Mouse (Mus musculus): Measurements from ENCODE around the gene Lin7c. TPM values are rescaled to one million over a fixed set of nuclear protein-coding genes. Genes with fewer than 3 reads are reported as not detected.

Gene Lin7c
- polyA plus RNA-seq, 1 experiment from 2014 or later, result 210 TPM

GRCm38 (mm10) chr2:109918592-109919262 lies 28.1 kb downstream of the Lin7c start:
- ATAC-seq (replicated peaks), result 0 out of 2 replicates have a peak, but pooled peaks have one; percentile 2
- Histone ChIP-seq H3K4me3 (peak overlapping the region; percentile 96), H3K27me3 (replicated peaks) (no peaks in the 10 kb centered on the region), H3K4me2 (peak overlapping the region; percentile 81), H3K36me3 (replicated peaks) (no peaks in the 10 kb centered on the region), H3K27ac (0 out of 2 replicates have a peak overlapping the region, but pooled peaks have one; percentile 95), H3K9ac (peak overlapping the region; percentile 87), H3K4me1 (peaks cover 25% of the 10 kb centered on the region), H3K9me3 (no peaks in the 10 kb centered on the region)
- 7% methylated on average over 22 of the region's 22 CpGs for WGBS

GRCm38 (mm10) chr2:109920471-109920870 lies 29.8 kb downstream of the Lin7c start:
- no peak for ATAC-seq (replicated peaks)
- H3K27me3 ChIP-seq (replicated peaks), result no peaks in the 10 kb centered on the region
- no peaks in the 10 kb centered on the region for H3K9me3 ChIP-seq
- no peak overlapping the region for H3K4me3 ChIP-seq
- peaks cover 25% of the 10 kb centered on the region for H3K4me1 ChIP-seq
- no peak overlapping the region for H3K27ac ChIP-seq
- H3K4me2 ChIP-seq, result peak overlapping the region; percentile 81
- H3K36me3 ChIP-seq (replicated peaks), result no peaks in the 10 kb centered on the region
- H3K9ac ChIP-seq, result no peak overlapping the region
- WGBS, result 71% methylated on average over 7 of the region's 7 CpGs

- no peak overlapping the region for H3K9ac ChIP-seq
- 69% methylated on average over 8 of the region's 8 CpGs for whole genome bisulfite sequencing
- no peak overlapping the region for H3K4me3 ChIP-seq
- H3K27me3 ChIP-seq (replicated peaks), result no peaks in the 10 kb centered on the region
- peaks cover 25% of the 10 kb centered on the region for H3K4me1 ChIP-seq
- H3K36me3 ChIP-seq (replicated peaks), result no peaks in the 10 kb centered on the region
- H3K9me3 ChIP-seq, result no peaks in the 10 kb centered on the region
- no peak overlapping the region for H3K27ac ChIP-seq
- H3K4me2 ChIP-seq, result no peak overlapping the region
- no peak for ATAC-seq (replicated peaks)
These were observed 30.8 kb downstream of the Lin7c start for GRCm38 (mm10) chr2:109921298-109922035.

GRCm38 (mm10) chr2:109922306-109922705 lies 31.7 kb downstream of the Lin7c start:
- Histone ChIP-seq H3K9ac (no peak overlapping the region), H3K27ac (no peak overlapping the region), H3K4me3 (no peak overlapping the region), H3K27me3 (replicated peaks) (no peaks in the 10 kb centered on the region), H3K36me3 (replicated peaks) (no peaks in the 10 kb centered on the region), H3K9me3 (no peaks in the 10 kb centered on the region), H3K4me1 (peaks cover 25% of the 10 kb centered on the region), H3K4me2 (no peak overlapping the region)
- no peak for ATAC-seq (replicated peaks)
- WGBS, result 90% methylated on average over 3 of the region's 3 CpGs

GRCm38 (mm10) chr2:109923031-109923430 lies 32.4 kb downstream of the Lin7c start:
- Histone ChIP-seq H3K4me2 (no peak overlapping the region), H3K9ac (no peak overlapping the region), H3K36me3 (replicated peaks) (no peaks in the 10 kb centered on the region), H3K27me3 (replicated peaks) (no peaks in the 10 kb centered on the region), H3K4me1 (peaks cover 25% of the 10 kb centered on the region), H3K4me3 (no peak overlapping the region), H3K9me3 (no peaks in the 10 kb centered on the region), H3K27ac (no peak overlapping the region)
- no peak for ATAC-seq (replicated peaks)
- WGBS, result 66% methylated on average over 3 of the region's 3 CpGs

GRCm38 (mm10) chr2:109923945-109924344 lies 33.3 kb downstream of the Lin7c start:
- no peak for ATAC-seq (replicated peaks)
- Histone ChIP-seq H3K4me1 (peaks cover 18% of the 10 kb centered on the region), H3K4me3 (no peak overlapping the region), H3K27me3 (replicated peaks) (no peaks in the 10 kb centered on the region), H3K36me3 (replicated peaks) (no peaks in the 10 kb centered on the region), H3K9me3 (no peaks in the 10 kb centered on the region), H3K27ac (no peak overlapping the region), H3K9ac (no peak overlapping the region), H3K4me2 (no peak overlapping the region)
- WGBS, result 77% methylated on average over 3 of the region's 3 CpGs

- H3K27ac ChIP-seq, result no peak overlapping the region
- no peaks in the 10 kb centered on the region for H3K4me1 ChIP-seq
- no peaks in the 10 kb centered on the region for H3K9me3 ChIP-seq
- H3K4me3 ChIP-seq, result no peak overlapping the region
- WGBS, result 93% methylated on average over 4 of the region's 4 CpGs
- H3K4me2 ChIP-seq, result no peak overlapping the region
- H3K36me3 ChIP-seq (replicated peaks), result no peaks in the 10 kb centered on the region
- no peak for ATAC-seq (replicated peaks)
- H3K27me3 ChIP-seq (replicated peaks), result no peaks in the 10 kb centered on the region
- H3K9ac ChIP-seq, result no peak overlapping the region
These were observed 36.3 kb downstream of the Lin7c start for GRCm38 (mm10) chr2:109926984-109927383.

- H3K9me3 ChIP-seq, result no peaks in the 10 kb centered on the region
- H3K4me1 ChIP-seq, result no peaks in the 10 kb centered on the region; the same call in 1 of the 2 replicates
- H3K36me3 ChIP-seq (replicated peaks), result no peaks in the 10 kb centered on the region
- H3K27ac ChIP-seq, result no peak overlapping the region
- no peak overlapping the region for H3K4me2 ChIP-seq
- 93% methylated on average over 7 of the region's 7 CpGs for WGBS
- no peaks in the 10 kb centered on the region for H3K27me3 ChIP-seq (replicated peaks)
- no peak for ATAC-seq (replicated peaks)
- no peak overlapping the region for H3K9ac ChIP-seq
- H3K4me3 ChIP-seq, result no peak overlapping the region
These were observed 36.8 kb downstream of the Lin7c start for GRCm38 (mm10) chr2:109927446-109927845.

- no peak overlapping the region for H3K9ac ChIP-seq
- H3K27ac ChIP-seq, result no peak overlapping the region
- H3K4me3 ChIP-seq, result no peak overlapping the region
- no peaks in the 10 kb centered on the region; the same call in 1 of the 2 replicates for H3K4me1 ChIP-seq
- H3K27me3 ChIP-seq (replicated peaks), result no peaks in the 10 kb centered on the region
- no peaks in the 10 kb centered on the region for H3K36me3 ChIP-seq (replicated peaks)
- no peak for ATAC-seq (replicated peaks)
- no peak overlapping the region for H3K4me2 ChIP-seq
- H3K9me3 ChIP-seq, result no peaks in the 10 kb centered on the region
These were observed 37.2 kb downstream of the Lin7c start for GRCm38 (mm10) chr2:109927876-109928275.

GRCm38 (mm10) chr2:109928791-109929190 lies 38.1 kb downstream of the Lin7c start:
- Histone ChIP-seq H3K4me3 (no peak overlapping the region), H3K9me3 (no peaks in the 10 kb centered on the region), H3K36me3 (replicated peaks) (no peaks in the 10 kb centered on the region), H3K27ac (no peak overlapping the region), H3K4me2 (no peak overlapping the region), H3K4me1 (no peaks in the 10 kb centered on the region; the same call in 1 of the 2 replicates), H3K27me3 (replicated peaks) (no peaks in the 10 kb centered on the region), H3K9ac (no peak overlapping the region)
- 71% methylated on average over 4 of the region's 4 CpGs for WGBS
- ATAC-seq (replicated peaks), result no peak

GRCm38 (mm10) chr2:109929256-109929655 lies 38.6 kb downstream of the Lin7c start:
- Histone ChIP-seq H3K4me2 (no peak overlapping the region), H3K9ac (no peak overlapping the region), H3K27me3 (replicated peaks) (no peaks in the 10 kb centered on the region), H3K36me3 (replicated peaks) (no peaks in the 10 kb centered on the region), H3K4me3 (no peak overlapping the region), H3K27ac (no peak overlapping the region), H3K4me1 (no peaks in the 10 kb centered on the region; the same call in 1 of the 2 replicates), H3K9me3 (no peaks in the 10 kb centered on the region)
- WGBS, result 76% methylated on average over 3 of the region's 3 CpGs
- no peak for ATAC-seq (replicated peaks)

- Histone ChIP-seq H3K36me3 (replicated peaks) (no peaks in the 10 kb centered on the region), H3K4me3 (no peak overlapping the region), H3K9ac (no peak overlapping the region), H3K27ac (no peak overlapping the region), H3K27me3 (replicated peaks) (no peaks in the 10 kb centered on the region), H3K4me2 (no peak overlapping the region), H3K4me1 (no peaks in the 10 kb centered on the region; the same call in 1 of the 2 replicates), H3K9me3 (no peaks in the 10 kb centered on the region)
- WGBS, result 96% methylated on average over 5 of the region's 5 CpGs
- no peak for ATAC-seq (replicated peaks)
These were observed 39.7 kb downstream of the Lin7c start for GRCm38 (mm10) chr2:109930366-109930765.

Data from midbrain, embryonic 15.5 days (tissue).